ENCODE assay signal across 8 mouse cellular contexts in genomic region chr8:126886741-126887638, GRCm38 (mm10). TPM values are rescaled to one million over a fixed set of nuclear protein-coding genes. Genes with fewer than 3 reads are reported as not detected.
DNase-seq lines count a peak whose midpoint lies in the region; ATAC-seq lines count a peak whose summit lies in the region.

No protein-coding gene starts in this region.

- no peak overlapping the region for H3K4me3 ChIP-seq in embryonic facial prominence, embryonic 10.5 days
- H3K4me3 ChIP-seq in heart, embryonic 10.5 days, result no peak overlapping the region
- no peak overlapping the region for H3K4me3 ChIP-seq in kidney, embryonic 14.5 days (ENCODE audit: low read length)
- no peak overlapping the region for H3K4me3 ChIP-seq in macrophage (ENCODE audit: inconsistent target)

- H3K4me1 ChIP-seq in embryonic facial prominence, embryonic 10.5 days, result peaks cover 37% of the 10 kb centered on the region
- H3K4me1 ChIP-seq in heart, embryonic 10.5 days, result peaks cover 32% of the 10 kb centered on the region
- peaks cover 11% of the 10 kb centered on the region; the same call in 1 of the 2 replicates for H3K4me1 ChIP-seq in kidney, embryonic 14.5 days (ENCODE audit: control insufficient read depth, insufficient read depth, low read length)

- H3K27ac ChIP-seq in embryonic facial prominence, embryonic 10.5 days (replicated peaks), result peak overlapping the region; percentile 80
- peak overlapping the region; percentile 74; the same call in 1 of the 2 replicates for H3K27ac ChIP-seq in heart, embryonic 10.5 days
- peak overlapping the region; percentile 84 for H3K27ac ChIP-seq in kidney, embryonic 14.5 days (ENCODE audit: low read depth, low read length)
- peak overlapping the region; percentile 13 for H3K27ac ChIP-seq in macrophage

- H3K27me3 ChIP-seq in embryonic facial prominence, embryonic 10.5 days (replicated peaks; ENCODE audit: low read depth, poor library complexity, severe bottlenecking), result no peaks in the 10 kb centered on the region
- H3K27me3 ChIP-seq in heart, embryonic 10.5 days (ENCODE audit: insufficient read depth, poor library complexity, severe bottlenecking), result no peaks in the 10 kb centered on the region
- no peaks in the 10 kb centered on the region for H3K27me3 ChIP-seq in kidney, embryonic 14.5 days (ENCODE audit: control insufficient read depth, insufficient read depth, low read length)

- peak; percentile 20 to 41 for DNase-seq in layer of hippocampus, postnatal 36 days
- DNase-seq in layer of hippocampus, adult 11-12 months (ENCODE audit: low spot score), result no peak
- peak; percentile 75 for DNase-seq in embryonic facial prominence, embryonic 10.5 days (ENCODE audit: low spot score)
- DNase-seq in heart, embryonic 10.5 days (ENCODE audit: low spot score), result no peak
- no peak for DNase-seq in retina, postnatal 1 day
- DNase-seq in urinary bladder, postnatal 25 days (ENCODE audit: low spot score), result no peak

- H3K79me2 ChIP-seq in macrophage (ENCODE audit: inconsistent target), result no peaks in the 10 kb centered on the region

- no peaks in the 10 kb centered on the region for H3K36me3 ChIP-seq in embryonic facial prominence, embryonic 10.5 days (replicated peaks)
- H3K36me3 ChIP-seq in heart, embryonic 10.5 days, result no peaks in the 10 kb centered on the region
- H3K36me3 ChIP-seq in kidney, embryonic 14.5 days (ENCODE audit: control insufficient read depth, insufficient read depth, low read length), result no peaks in the 10 kb centered on the region
- no peaks in the 10 kb centered on the region for H3K36me3 ChIP-seq in macrophage (ENCODE audit: inconsistent target)

- no peak overlapping the region for H3K9ac ChIP-seq in kidney, embryonic 14.5 days (ENCODE audit: low read depth, low read length)

- WGBS in embryonic facial prominence, embryonic 10.5 days, result 50% methylated on average over 8 of the region's 8 CpGs
- WGBS in heart, embryonic 10.5 days, result 60% methylated on average over 8 of the region's 8 CpGs
- WGBS in kidney, embryonic 14.5 days, result 54% methylated on average over 8 of the region's 8 CpGs
- 70% methylated on average over 8 of the region's 8 CpGs for WGBS in macrophage (ENCODE audit: missing documents)

- 0 out of 2 replicates have a peak, but pooled peaks cover 2% of the 10 kb centered on the region for H3K9me3 ChIP-seq in embryonic facial prominence, embryonic 10.5 days
- H3K9me3 ChIP-seq in heart, embryonic 10.5 days, result no peaks in the 10 kb centered on the region
- H3K9me3 ChIP-seq in kidney, embryonic 14.5 days (ENCODE audit: control insufficient read depth, low read length), result no peaks in the 10 kb centered on the region

- 0 out of 2 replicates have a peak, but pooled peaks have one; percentile 28 for ATAC-seq in kidney, embryonic 14.5 days (ENCODE audit: low FRiP score, low TSS enrichment)

- no peak overlapping the region for H3K4me2 ChIP-seq in kidney, embryonic 14.5 days (replicated peaks; ENCODE audit: low read depth, low read length)

RNA-seq across cellular contexts. Expression of gene Tomm20, which starts 58.7 kb away (rescaled TPM):
- 100 to 1,000 TPM; 206 to 209 TPM for total RNA-seq in layer of hippocampus, postnatal 36 days (2021)
- 285 and 304 TPM in 2 replicates for polyA plus RNA-seq in embryonic facial prominence, embryonic 10.5 days (2016; fragmentation: Nextera tagmentation; extraction: Ambion mirVana)
- 276 and 307 TPM in 2 replicates for polyA plus RNA-seq in heart, embryonic 10.5 days (2016; fragmentation: Nextera tagmentation; extraction: Ambion mirVana)
- polyA plus RNA-seq in kidney, embryonic 14.5 days (2014; fragmentation: Nextera tagmentation; extraction: Ambion mirVana), result 262 and 292 TPM in 2 replicates
- 10 to 100 TPM in 25 of 26 experiments, 1 to 10 TPM in 1; 9.7 to 33.1 (median 19.9) TPM for total RNA-seq in macrophage (2018; cell fraction: chromatin; rRNA removed)
- 100 to 1,000 TPM in 7 of 26 experiments, 10 to 100 TPM in 19; 61.8 to 120 (median 90.0) TPM for total RNA-seq in macrophage (2018; cell fraction: cytosol; rRNA removed)
- total RNA-seq in macrophage (2018; cell fraction: nucleus; rRNA removed), result 10 to 100 TPM in 25 of 26 experiments, 1 to 10 TPM in 1; 9.4 to 40.6 (median 20.4) TPM
- 73.9 to 174 TPM (median 109 TPM) in 3 replicates for polyA plus RNA-seq in macrophage (2018)

Comparison
In these comparisons a context has a peak if more than half of its experiments do, and no peak if none do; other contexts are left out.
1. DNase-seq: peak in layer of hippocampus, postnatal 36 days (2 of 2) and embryonic facial prominence, embryonic 10.5 days (single experiment); none in layer of hippocampus, adult 11-12 months (single experiment), heart, embryonic 10.5 days (single experiment), retina, postnatal 1 day (single experiment) and urinary bladder, postnatal 25 days (single experiment).
2. H3K27ac ChIP-seq: peak in every context shown above with its lines; median percentile 84 in kidney, embryonic 14.5 days; 80 in embryonic facial prominence, embryonic 10.5 days; 74 in heart, embryonic 10.5 days; 13 in macrophage.